Mouse (Mus musculus): Measurements from ENCODE around the gene Stpg3. TPM values are rescaled to one million over a fixed set of nuclear protein-coding genes. Genes with fewer than 3 reads are reported as not detected.

The Stpg3 gene
- total and polyA plus RNA-seq, 3 experiments: not detected

DNA sequence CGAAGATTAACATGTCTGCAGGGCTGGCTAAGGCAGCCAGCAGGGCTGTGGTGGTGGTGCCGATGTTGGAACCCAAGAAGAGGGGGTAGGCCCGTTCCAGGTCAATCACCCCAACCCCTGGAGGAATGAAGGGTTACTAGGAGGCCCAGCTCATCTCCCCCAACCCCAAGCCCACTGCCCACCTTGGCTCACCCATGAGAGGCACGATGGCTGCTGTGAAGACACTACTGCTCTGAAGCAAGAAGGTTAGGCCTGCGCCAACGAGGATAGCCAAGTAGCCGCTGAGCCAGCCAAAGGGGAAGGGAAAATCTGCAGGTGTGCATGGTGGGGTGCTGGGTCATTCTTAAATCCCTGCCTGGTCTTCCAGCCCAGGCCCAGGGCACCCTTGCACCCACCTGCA is 16.1 kb upstream of the Stpg3 start:
- no peak overlapping the region for H3K4me3 ChIP-seq (replicated peaks in 1 of 3; ENCODE audit: low read depth in 2 of 3, low read length in 2 of 3, poor library complexity in 1 of 3)

DNA sequence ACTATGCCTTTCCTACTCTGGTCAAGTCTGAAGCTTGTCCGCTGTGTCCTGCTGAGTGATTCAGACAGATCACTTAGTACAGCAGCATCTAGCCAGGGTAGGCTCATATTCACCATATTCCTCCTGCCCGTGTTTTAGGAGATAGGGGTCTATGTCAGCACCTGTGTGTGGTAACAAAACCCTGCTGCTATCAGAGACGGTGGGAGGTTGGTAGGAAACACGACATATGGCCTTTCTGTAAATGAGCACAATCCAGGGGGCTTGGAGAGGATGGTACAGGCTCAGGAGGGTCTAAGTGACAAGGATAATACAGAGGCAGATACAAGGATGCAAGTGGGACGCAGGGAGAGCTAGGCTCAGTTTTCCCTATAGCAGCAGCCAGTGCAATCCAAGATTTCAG is 15.1 kb upstream of the Stpg3 start:
- DNase-seq (ENCODE audit: extremely low read depth): no peak
- no peak overlapping the region for H3K4me2 ChIP-seq (ENCODE audit: insufficient read depth, low read depth, poor library complexity, severe bottlenecking)
- H3K27me3 ChIP-seq (replicated peaks): peaks cover 55% of the 10 kb centered on the region
- no peaks in the 10 kb centered on the region for H3K9me3 ChIP-seq (replicated peaks; ENCODE audit: low read length)
- H3K36me3 ChIP-seq (replicated peaks in 1 of 2; ENCODE audit: control insufficient read depth in 1 of 2, insufficient read depth in 1 of 2, low read length in 1 of 2): no peaks in the 10 kb centered on the region
- no peak overlapping the region for H3K27ac ChIP-seq (ENCODE audit: insufficient read depth, low read depth)
- no peaks in the 10 kb centered on the region for H3K79me2 ChIP-seq (replicated peaks; ENCODE audit: control insufficient read depth, extremely low read depth, insufficient read depth, poor library complexity, severe bottlenecking)
- peaks cover 4 to 27% of the 10 kb centered on the region in 2 experiments; a peak in 3 of 4 replicates for H3K4me1 ChIP-seq (ENCODE audit: control insufficient read depth in 1 of 2, insufficient read depth in 2 of 2)
- no peak overlapping the region for H3K4me3 ChIP-seq (replicated peaks in 1 of 3; ENCODE audit: low read depth in 2 of 3, low read length in 2 of 3, poor library complexity in 1 of 3)
- no peak for TF ChIP-seq CHD1 (IDR thresholded peaks at IDR 0.05; ENCODE audit: low read depth, low read length)
- TF ChIP-seq MXI1 (IDR thresholded peaks at IDR 0.05; ENCODE audit: low read depth, low read length): no peak
- no peak for TF ChIP-seq ZNF384 (IDR thresholded peaks at IDR 0.05; ENCODE audit: low read depth, low read length)
- dilution Hi-C loops (cut with MboI; ENCODE audit: extremely low pct_ligation_motif_present, extremely low pct_unique_long_range_greater_than_20kb, low sequenced_read_pairs) (no loop called here), in situ Hi-C loops (cut with MboI; ENCODE audit: low pct_ligation_motif_present, low pct_unique_long_range_greater_than_20kb, low sequenced_read_pairs) (no loop called here)
- no peak overlapping the region for H3K9ac ChIP-seq (ENCODE audit: insufficient read depth, low read depth)

More for the DNA sequence above, 16.1 kb upstream of the Stpg3 start:
- H3K4me2 ChIP-seq (ENCODE audit: insufficient read depth, low read depth, poor library complexity, severe bottlenecking): no peak overlapping the region
- peaks cover 65% of the 10 kb centered on the region for H3K27me3 ChIP-seq (replicated peaks)
- H3K9me3 ChIP-seq (replicated peaks; ENCODE audit: low read length): no peaks in the 10 kb centered on the region
- peaks cover 4 to 25% of the 10 kb centered on the region in 2 experiments; a peak in 3 of 4 replicates for H3K4me1 ChIP-seq (ENCODE audit: control insufficient read depth in 1 of 2, insufficient read depth in 2 of 2)
- H3K27ac ChIP-seq (ENCODE audit: insufficient read depth, low read depth): no peak overlapping the region
- TF ChIP-seq MEF2A (IDR thresholded peaks at IDR 0.05; ENCODE audit: borderline replicate concordance, low read depth, low read length): no peak
- TF ChIP-seq E2F4 (IDR thresholded peaks at IDR 0.05; ENCODE audit: insufficient replicate concordance, low read depth, low read length): no peak
- no peak for TF ChIP-seq CHD1 (IDR thresholded peaks at IDR 0.05; ENCODE audit: low read depth, low read length)
- in situ Hi-C loops (cut with MboI; ENCODE audit: low pct_ligation_motif_present, low pct_unique_long_range_greater_than_20kb, low sequenced_read_pairs): no loop called here
- no peaks in the 10 kb centered on the region for H3K79me2 ChIP-seq (replicated peaks; ENCODE audit: control insufficient read depth, extremely low read depth, insufficient read depth, poor library complexity, severe bottlenecking)
- dilution Hi-C loops (cut with MboI; ENCODE audit: extremely low pct_ligation_motif_present, extremely low pct_unique_long_range_greater_than_20kb, low sequenced_read_pairs): no loop called here
- no peak overlapping the region for H3K9ac ChIP-seq (ENCODE audit: insufficient read depth, low read depth)
- DNase-seq (ENCODE audit: extremely low read depth): no peak
- no peaks in the 10 kb centered on the region for H3K36me3 ChIP-seq (replicated peaks in 1 of 2; ENCODE audit: control insufficient read depth in 1 of 2, insufficient read depth in 1 of 2, low read length in 1 of 2)

DNA sequence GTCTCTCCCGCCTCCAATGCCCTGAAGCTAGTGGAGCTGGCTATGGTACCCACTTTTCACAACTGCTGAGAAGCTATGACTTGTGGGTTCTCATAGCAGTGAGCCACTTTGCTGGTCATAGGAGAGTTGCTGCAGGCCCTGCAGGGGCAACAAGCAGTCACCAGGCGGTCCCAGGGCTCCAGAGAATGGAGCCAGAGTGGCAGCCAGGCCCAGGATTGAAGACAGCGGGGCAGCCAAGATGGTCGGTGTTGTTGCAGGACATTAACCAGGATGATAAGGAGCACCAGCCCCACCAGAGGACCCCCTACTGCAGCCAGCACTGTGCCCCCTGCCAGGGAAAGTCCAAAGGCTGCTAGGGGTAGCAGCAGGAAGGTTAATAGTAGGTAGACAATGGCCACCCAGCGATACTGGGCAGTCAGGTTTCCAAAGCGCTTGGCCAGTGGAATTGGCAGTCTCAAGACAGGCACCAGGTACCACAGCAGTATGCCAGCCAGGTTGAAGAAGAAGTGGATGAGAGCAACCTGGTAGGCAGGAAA is 14.6 kb upstream of the Stpg3 start:
- no peak for DNase-seq (ENCODE audit: extremely low read depth)
- in situ Hi-C loops (cut with MboI; ENCODE audit: low pct_ligation_motif_present, low pct_unique_long_range_greater_than_20kb, low sequenced_read_pairs) (no loop called here), dilution Hi-C loops (cut with MboI; ENCODE audit: extremely low pct_ligation_motif_present, extremely low pct_unique_long_range_greater_than_20kb, low sequenced_read_pairs) (no loop called here)
- Histone ChIP-seq H3K9ac (ENCODE audit: insufficient read depth, low read depth) (no peak overlapping the region), H3K79me2 (replicated peaks; ENCODE audit: control insufficient read depth, extremely low read depth, insufficient read depth, poor library complexity, severe bottlenecking) (no peaks in the 10 kb centered on the region; the same call in 1 of the 2 replicates), H3K27me3 (replicated peaks) (peaks cover 50% of the 10 kb centered on the region), H3K4me3 (replicated peaks in 1 of 3; ENCODE audit: low read depth in 2 of 3, low read length in 2 of 3, poor library complexity in 1 of 3) (no peak overlapping the region), H3K36me3 (replicated peaks in 1 of 2; ENCODE audit: control insufficient read depth in 1 of 2, insufficient read depth in 1 of 2, low read length in 1 of 2) (no peaks in the 10 kb centered on the region), H3K4me2 (ENCODE audit: insufficient read depth, low read depth, poor library complexity, severe bottlenecking) (peak overlapping the region; percentile 17), H3K9me3 (replicated peaks; ENCODE audit: low read length) (no peaks in the 10 kb centered on the region), H3K27ac (ENCODE audit: insufficient read depth, low read depth) (no peak overlapping the region), H3K4me1 (ENCODE audit: control insufficient read depth in 1 of 2, insufficient read depth in 2 of 2) (peaks cover 4 to 27% of the 10 kb centered on the region in 2 experiments; a peak in 3 of 4 replicates)
- TF ChIP-seq USF1 (IDR thresholded peaks at IDR 0.05; ENCODE audit: low read depth, low read length) (no peak), ZKSCAN1 (IDR thresholded peaks at IDR 0.05; ENCODE audit: borderline replicate concordance, low read depth, low read length) (no peak), ETS1 (conservative IDR thresholded peaks at IDR 0.05; ENCODE audit: low read depth, low read length) (no peak), EP300 (IDR thresholded peaks at IDR 0.05; ENCODE audit: low read length) (no peak), RCOR1 (conservative IDR thresholded peaks at IDR 0.05; ENCODE audit: low read depth, low read length) (no peak), TBP (conservative IDR thresholded peaks at IDR 0.05; ENCODE audit: low read depth, low read length) (no peak), MEF2A (IDR thresholded peaks at IDR 0.05; ENCODE audit: borderline replicate concordance, low read depth, low read length) (no peak), PAX5 (IDR thresholded peaks at IDR 0.05; ENCODE audit: low read length) (no peak), ZNF384 (IDR thresholded peaks at IDR 0.05; ENCODE audit: low read depth, low read length) (no peak), RAD21 (IDR thresholded peaks at IDR 0.05; ENCODE audit: low read depth, low read length) (no peak), JUN (IDR thresholded peaks at IDR 0.05; ENCODE audit: insufficient read depth, low read depth, low read length) (no peak), HCFC1 (IDR thresholded peaks at IDR 0.05; ENCODE audit: low read depth, low read length) (no peak), CHD2 (IDR thresholded peaks at IDR 0.05; ENCODE audit: low read length) (no peak), ZC3H11A (IDR thresholded peaks at IDR 0.05; ENCODE audit: low read depth, low read length) (no peak), MXI1 (IDR thresholded peaks at IDR 0.05; ENCODE audit: low read depth, low read length) (no peak), MAFK (IDR thresholded peaks at IDR 0.05; ENCODE audit: insufficient replicate concordance, low read length) (no peak), MAZ (IDR thresholded peaks at IDR 0.05; ENCODE audit: low read depth, low read length) (no peak), GABPA (IDR thresholded peaks at IDR 0.05; ENCODE audit: insufficient replicate concordance, low read depth, low read length) (no peak), SMC3 (IDR thresholded peaks at IDR 0.05; ENCODE audit: low read depth, low read length) (no peak), BHLHE40 (IDR thresholded peaks at IDR 0.05; ENCODE audit: low read depth, low read length) (no peak)
